Mouse (Mus musculus) midbrain, embryonic 10.5 days (tissue): ENCODE results near the gene Ebf4. TPM values are rescaled to one million over a fixed set of nuclear protein-coding genes. Genes with fewer than 3 reads are reported as not detected.

Source experiments
- DNase-seq: peaks from one replicate; pipeline ENCODE4 v3.0.0-alpha.2; 2017; ENCODE audit warnings: low spot score
- H3K27ac ChIP-seq: fragments of 300-500 bp; sonication (generic); replicated peaks from 2 replicates; pipeline ENCODE4 v1.5.1; 2016; ENCODE audit warnings: mild to moderate bottlenecking
- H3K27me3 ChIP-seq: fragments of 300-500 bp; sonication (generic); 2 replicates; pipeline ENCODE4 v1.6.1; 2016; ENCODE audit warnings: low read depth, mild to moderate bottlenecking; ENCODE audit not compliant: poor library complexity, severe bottlenecking
- H3K36me3 ChIP-seq: fragments of 300-500 bp; sonication (generic); 2 replicates; pipeline ENCODE4 v1.6.1; 2016; ENCODE audit warnings: mild to moderate bottlenecking, moderate library complexity
- H3K4me1 ChIP-seq: fragments of 300-500 bp; sonication (generic); 2 replicates; pipeline ENCODE4 v1.6.1; 2016
- H3K4me3 ChIP-seq: fragments of 300-500 bp; sonication (generic); 2 replicates; pipeline ENCODE4 v1.5.1; 2016; ENCODE audit warnings: mild to moderate bottlenecking, moderate library complexity
- H3K9me3 ChIP-seq: fragments of 300-500 bp; sonication (generic); replicated peaks from 2 replicates; pipeline ENCODE4 v1.6.1; 2016; ENCODE audit warnings: mild to moderate bottlenecking
- WGBS: fragments of 180-500 bp; shearing (Covaris S2); methylation state at CpG from one replicate; pipeline ENCODE4 v1.1.7; 2016; 5-methylcytosine and 5-hydroxymethylcytosine counted together
- polyA plus RNA-seq: library from polyadenylated mRNA; unstranded; fragments of >200 nt; fragmentation: Nextera tagmentation; extraction: Ambion mirVana; gene quantifications from 2 replicates; pipeline ENCODE4 v1.2.1, GENCODE M21; 2016

The Ebf4 gene
- polyA plus RNA-seq, result 0.95 and 1.3 TPM in 2 replicates

GRCm38 (mm10) chr2:130294936-130295277 lies at the start of gene Ebf4:
TSS of gene Ebf4 (plus strand) at chr2:130295169.
- Histone ChIP-seq H3K27ac (peak within 1 kb of the TSS; percentile 90), H3K4me1 (peaks cover 43% of the 10 kb centered on the region), H3K9me3 (no peaks in the 10 kb centered on the region), H3K4me3 (peak within 1 kb of the TSS; percentile 82), H3K36me3 (peaks cover 22% of the 10 kb centered on the region), H3K27me3 (peaks cover 64% of the 10 kb centered on the region)
- WGBS, result 1% methylated on average over 35 of the region's 39 CpGs
- DNase-seq, result peak; percentile 87

GRCm38 (mm10) chr2:130246912-130247311 lies 48.1 kb upstream of the Ebf4 start:
- no peaks in the 10 kb centered on the region for H3K27me3 ChIP-seq
- H3K4me3 ChIP-seq, result no peak overlapping the region
- WGBS, result 50% methylated on average over 9 of the region's 9 CpGs
- DNase-seq, result peak; percentile 34
- no peak overlapping the region for H3K27ac ChIP-seq
- H3K9me3 ChIP-seq, result no peaks in the 10 kb centered on the region
- no peaks in the 10 kb centered on the region for H3K4me1 ChIP-seq
- no peaks in the 10 kb centered on the region for H3K36me3 ChIP-seq

DNA sequence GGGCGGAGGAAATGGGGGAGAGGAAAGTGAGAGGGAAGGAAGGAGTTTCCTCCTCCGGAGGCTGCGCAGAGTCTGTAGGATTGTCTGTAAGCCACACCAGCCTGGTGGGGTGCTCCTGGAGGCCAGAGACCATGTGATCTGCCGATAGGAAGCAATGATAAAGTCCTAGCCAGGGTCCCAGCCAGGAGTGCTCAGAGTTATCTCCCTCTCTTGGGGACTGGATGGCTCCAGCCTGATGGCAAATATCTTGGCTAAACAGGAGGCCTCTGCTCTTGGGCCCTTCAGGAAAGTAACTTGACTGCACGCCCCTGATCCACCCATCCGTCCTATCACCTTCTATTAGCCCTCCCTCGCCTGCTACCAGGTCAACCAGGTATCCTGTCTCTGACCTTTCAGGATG lies 46.7 kb upstream of the Ebf4 start:
- DNase-seq, result no peak
- 83% methylated on average over 7 of the region's 7 CpGs for WGBS
- H3K27me3 ChIP-seq, result no peaks in the 10 kb centered on the region
- H3K4me3 ChIP-seq, result no peak overlapping the region
- no peaks in the 10 kb centered on the region for H3K36me3 ChIP-seq
- H3K4me1 ChIP-seq, result no peaks in the 10 kb centered on the region
- H3K27ac ChIP-seq, result no peak overlapping the region
- H3K9me3 ChIP-seq, result no peaks in the 10 kb centered on the region

GRCm38 (mm10) chr2:130256762-130257161 lies 38.2 kb upstream of the Ebf4 start:
- Histone ChIP-seq H3K36me3 (no peaks in the 10 kb centered on the region), H3K9me3 (no peaks in the 10 kb centered on the region), H3K27ac (no peak overlapping the region), H3K4me3 (no peak overlapping the region), H3K27me3 (no peaks in the 10 kb centered on the region), H3K4me1 (no peaks in the 10 kb centered on the region)
- DNase-seq, result no peak
- 89% methylated on average over 4 of the region's 4 CpGs for WGBS

GRCm38 (mm10) chr2:130260822-130261221 lies 34.1 kb upstream of the Ebf4 start:
- no peak for DNase-seq
- no peaks in the 10 kb centered on the region for H3K27me3 ChIP-seq
- H3K9me3 ChIP-seq, result no peaks in the 10 kb centered on the region
- H3K36me3 ChIP-seq, result no peaks in the 10 kb centered on the region
- H3K4me1 ChIP-seq, result no peaks in the 10 kb centered on the region
- no peak overlapping the region for H3K27ac ChIP-seq
- H3K4me3 ChIP-seq, result no peak overlapping the region
- WGBS, result 92% methylated on average over 4 of the region's 4 CpGs

- Histone ChIP-seq H3K4me1 (no peaks in the 10 kb centered on the region), H3K27ac (no peak overlapping the region), H3K27me3 (no peaks in the 10 kb centered on the region), H3K4me3 (no peak overlapping the region), H3K36me3 (no peaks in the 10 kb centered on the region), H3K9me3 (no peaks in the 10 kb centered on the region)
- 91% methylated on average over 2 of the region's 2 CpGs for WGBS
- no peak for DNase-seq
These were observed 33.1 kb upstream of the Ebf4 start for GRCm38 (mm10) chr2:130261914-130262313.

- no peak overlapping the region for H3K27ac ChIP-seq
- no peak for DNase-seq
- whole genome bisulfite sequencing, result 86% methylated on average over 2 of the region's 2 CpGs
- no peaks in the 10 kb centered on the region for H3K27me3 ChIP-seq
- H3K4me3 ChIP-seq, result no peak overlapping the region
- no peaks in the 10 kb centered on the region for H3K4me1 ChIP-seq
- H3K9me3 ChIP-seq, result no peaks in the 10 kb centered on the region
- H3K36me3 ChIP-seq, result no peaks in the 10 kb centered on the region
These were observed 32.6 kb upstream of the Ebf4 start for GRCm38 (mm10) chr2:130262398-130262797.

DNA sequence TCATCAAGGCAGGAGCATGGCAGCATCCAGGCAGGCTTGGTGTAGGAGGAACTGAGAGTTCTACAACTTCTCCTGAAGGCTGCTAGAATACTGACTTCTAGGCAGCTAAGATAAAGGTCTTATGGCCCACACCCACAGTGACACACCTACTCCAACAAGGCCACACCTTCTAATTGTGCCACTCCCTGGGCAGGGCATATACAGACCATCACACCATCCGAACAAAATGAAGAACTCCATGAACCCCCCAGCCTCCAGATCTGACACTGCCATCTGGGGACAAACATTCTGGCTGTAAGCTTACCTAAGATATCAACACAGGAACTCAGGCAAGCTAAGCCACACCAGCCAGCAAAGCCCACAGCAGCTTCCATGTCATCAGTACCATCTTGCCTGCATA lies 29.4 kb upstream of the Ebf4 start:
- Histone ChIP-seq H3K36me3 (no peaks in the 10 kb centered on the region), H3K27me3 (no peaks in the 10 kb centered on the region), H3K27ac (no peak overlapping the region), H3K4me3 (no peak overlapping the region), H3K9me3 (no peaks in the 10 kb centered on the region), H3K4me1 (no peaks in the 10 kb centered on the region)
- no peak for DNase-seq
- WGBS, result 91% methylated on average over 1 of the region's 1 CpGs

DNA sequence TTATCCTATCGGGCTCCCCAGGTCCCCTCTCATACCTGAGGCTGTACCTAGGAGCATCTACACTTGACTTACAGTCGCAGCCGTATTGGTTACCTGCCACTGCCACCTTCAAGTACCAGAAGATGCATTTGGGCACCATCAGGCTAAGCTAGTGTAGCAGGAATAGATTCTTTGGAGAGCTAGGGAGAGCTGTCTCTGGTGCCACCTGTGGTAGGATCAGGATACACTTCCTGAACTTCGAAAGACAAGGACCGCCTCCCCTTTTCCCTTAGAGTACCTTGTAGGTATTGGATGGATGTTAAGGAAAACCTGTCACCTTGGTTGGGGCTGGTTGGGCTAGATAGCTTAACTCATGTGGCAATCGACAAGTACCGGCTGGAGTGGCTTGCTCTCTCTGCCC lies 26.9 kb upstream of the Ebf4 start:
- H3K4me3 ChIP-seq, result no peak overlapping the region
- no peaks in the 10 kb centered on the region for H3K27me3 ChIP-seq
- H3K36me3 ChIP-seq, result no peaks in the 10 kb centered on the region
- no peak overlapping the region for H3K27ac ChIP-seq
- no peak for DNase-seq
- peaks cover 3% of the 10 kb centered on the region for H3K4me1 ChIP-seq
- no peaks in the 10 kb centered on the region for H3K9me3 ChIP-seq
- WGBS, result 76% methylated on average over 7 of the region's 7 CpGs

DNA sequence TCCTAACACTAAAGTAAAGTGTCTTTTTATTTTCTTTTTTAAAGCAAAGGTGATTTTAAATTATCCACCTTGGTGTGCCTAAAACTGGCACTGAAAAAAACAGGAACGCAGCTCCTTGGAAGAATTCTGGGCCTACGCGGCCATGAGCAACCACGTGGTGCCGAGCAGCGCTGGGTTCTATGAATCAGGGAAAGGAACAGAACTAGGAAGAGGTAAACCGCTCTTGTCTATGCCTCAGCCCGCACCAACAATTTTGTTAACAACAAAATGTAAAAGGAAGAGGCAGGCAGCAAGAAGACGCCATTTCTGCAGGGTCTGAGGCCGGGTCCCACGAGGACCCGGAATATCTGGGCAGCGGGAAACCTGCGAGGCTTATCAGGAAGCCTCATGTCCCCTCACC lies 21.2 kb upstream of the Ebf4 start:
- Histone ChIP-seq H3K36me3 (peaks cover 37% of the 10 kb centered on the region), H3K4me1 (peaks cover 36% of the 10 kb centered on the region), H3K27ac (peak overlapping the region; percentile 98), H3K4me3 (peak overlapping the region; percentile 95), H3K9me3 (no peaks in the 10 kb centered on the region), H3K27me3 (no peaks in the 10 kb centered on the region)
- DNase-seq, result no peak
- WGBS, result 2% methylated on average over 14 of the region's 14 CpGs

- H3K4me1 ChIP-seq, result peaks cover 36% of the 10 kb centered on the region
- WGBS, result under 1% methylated on average over 68 of the region's 68 CpGs
- no peaks in the 10 kb centered on the region for H3K9me3 ChIP-seq
- peak; percentile 99 for DNase-seq
- no peaks in the 10 kb centered on the region for H3K27me3 ChIP-seq
- peaks cover 40% of the 10 kb centered on the region for H3K36me3 ChIP-seq
- peak within 1 kb of the TSS; percentile 98 for H3K27ac ChIP-seq
- H3K4me3 ChIP-seq, result peak within 1 kb of the TSS; percentile 95
These were observed 20.7 kb upstream of the Ebf4 start, which contains the start of gene Nop56 for GRCm38 (mm10) chr2:130274149-130274861. TSS of gene Nop56 (plus strand) at chr2:130274430.

GRCm38 (mm10) chr2:130274862-130275261 lies 20.1 kb upstream of the Ebf4 start:
- H3K4me1 ChIP-seq, result peaks cover 36% of the 10 kb centered on the region
- 2% methylated on average over 10 of the region's 10 CpGs for WGBS
- H3K27me3 ChIP-seq, result no peaks in the 10 kb centered on the region
- H3K36me3 ChIP-seq, result peaks cover 46% of the 10 kb centered on the region
- no peaks in the 10 kb centered on the region for H3K9me3 ChIP-seq
- DNase-seq, result no peak
- peak overlapping the region; percentile 98 for H3K27ac ChIP-seq
- peak overlapping the region; percentile 95 for H3K4me3 ChIP-seq

- peak overlapping the region; percentile 98; the same call in 1 of the 2 replicates for H3K27ac ChIP-seq
- peaks cover 54% of the 10 kb centered on the region for H3K36me3 ChIP-seq
- H3K27me3 ChIP-seq, result no peaks in the 10 kb centered on the region
- peak overlapping the region; percentile 95 for H3K4me3 ChIP-seq
- H3K9me3 ChIP-seq, result no peaks in the 10 kb centered on the region
- DNase-seq, result peak; percentile 77
- 44% methylated on average over 6 of the region's 6 CpGs for WGBS
- peaks cover 36% of the 10 kb centered on the region for H3K4me1 ChIP-seq
These were observed 19.3 kb upstream of the Ebf4 start for GRCm38 (mm10) chr2:130275649-130276048.
